Mouse (Mus musculus) B cell, adult (primary cell): ENCODE measurements around the gene Myo1d. TPM values are rescaled to one million over a fixed set of nuclear protein-coding genes. Genes with fewer than 3 reads are reported as not detected.

Experiments
- total RNA-seq: library from RNA; stranded (reverse); gene quantifications from 4 replicates; pipeline ENCODE4 v1.2.4, GENCODE M21; 2023; ENCODE audit not compliant: inconsistent age

The Myo1d gene
- 0.61 to 1.4 TPM (median 1.3 TPM) in 4 replicates for total RNA-seq

GRCm38 (mm10) chr11:80779527-80780344 lies at the start of gene Myo1d:
Myo1d (minus strand) TSS chr11:80780025.

GRCm38 (mm10) chr11:80809993-80810821 lies 30.4 kb upstream of the Myo1d start, which contains the start of gene Tmem98:
Tmem98 (plus strand) TSS chr11:80810175.

GRCm38 (mm10) chr11:80476222-80477189 lies 303.3 kb downstream of the Myo1d start, which contains the start of gene Cdk5r1:
Cdk5r1 (plus strand) TSS chr11:80477023.

Other genes with a start within 250 kb of the Myo1d start
- gene Tmem98, start 30.1 kb upstream of the Myo1d start, total RNA-seq, result 0.32 TPM in 1 of 4 replicates, not detected in the others
- gene Spaca3, start 78.3 kb upstream of the Myo1d start, total RNA-seq, result not detected in 4 replicates